Comparison of ENCODE assay signal across 21 mouse cellular contexts in genomic region chr9:62430741-62431140, GRCm38 (mm10).
DNase-seq lines count a peak whose midpoint lies in the region; ATAC-seq and TF ChIP-seq lines count a peak whose summit lies in the region.
"Had no signal": no experiment of that assay in that cellular context is flagged by ENCODE, and none has a peak within 500 bp of the region (broad histone marks: within the 10 kb centered on the region; RNA-seq: fewer than 3 reads in every experiment).

No protein-coding gene starts in this region.

- no peak overlapping the region for H3K4me3 ChIP-seq in kidney, adult 2 months (ENCODE audit: insufficient read depth, low read depth, low read length)
- no peak overlapping the region for H3K4me3 ChIP-seq in limb, embryonic 13.5 days
- no peak overlapping the region for H3K4me3 ChIP-seq in limb, embryonic 10.5 days
- H3K4me3 ChIP-seq: embryonic facial prominence, embryonic 15.5 days; erythroblast, embryonic 14.5 days; forebrain, embryonic 10.5 days; heart, adult 2 months; hindbrain, embryonic 12.5 days had no signal

- WGBS in kidney, adult 2 months: 79% methylated on average over 4 of the region's 4 CpGs
- WGBS in limb, embryonic 13.5 days: 83% methylated on average over 4 of the region's 4 CpGs
- WGBS in limb, embryonic 10.5 days: 96% methylated on average over 4 of the region's 4 CpGs

- no peak for ATAC-seq in cerebellum, adult (ENCODE audit: insufficient number of reproducible peaks, low FRiP score, low TSS enrichment)
- ATAC-seq in limb, embryonic 13.5 days (ENCODE audit: low FRiP score, low read depth): no peak
- ATAC-seq: forebrain, embryonic 14.5 days; hindbrain, embryonic 16.5 days; inflammation-experienced regulatory T-cells, adult 6 months; intestine, postnatal 0 days had no signal

- no peak overlapping the region for H3K9ac ChIP-seq in limb, embryonic 13.5 days
- H3K9ac ChIP-seq: embryonic facial prominence, embryonic 15.5 days; hindbrain, embryonic 12.5 days had no signal

- H3K4me2 ChIP-seq in limb, embryonic 13.5 days (replicated peaks): no peak overlapping the region
- H3K4me2 ChIP-seq: embryonic facial prominence, embryonic 15.5 days; heart, embryonic 11.5 days; hindbrain, embryonic 12.5 days had no signal

- TF ChIP-seq POLR2A in kidney, adult 2 months (IDR thresholded peaks at IDR 0.05; ENCODE audit: low read depth, low read length): no peak

- no peak for TF ChIP-seq CTCF in kidney, adult 2 months (conservative IDR thresholded peaks at IDR 0.05; ENCODE audit: insufficient read depth, insufficient read length, low read depth, low read length)

- H3K4me1 ChIP-seq in kidney, adult 2 months (ENCODE audit: control insufficient read depth, insufficient read depth, low read length): peaks cover 16% of the 10 kb centered on the region
- H3K4me1 ChIP-seq in limb, embryonic 13.5 days: peaks cover 8% of the 10 kb centered on the region
- peaks cover 25% of the 10 kb centered on the region for H3K4me1 ChIP-seq in limb, embryonic 10.5 days

- no peaks in the 10 kb centered on the region for H3K9me3 ChIP-seq in limb, embryonic 13.5 days
- H3K9me3 ChIP-seq in limb, embryonic 10.5 days (replicated peaks): no peaks in the 10 kb centered on the region
- H3K9me3 ChIP-seq: embryonic facial prominence, embryonic 15.5 days; forebrain, embryonic 10.5 days; hindbrain, embryonic 12.5 days had no signal

- H3K27ac ChIP-seq in kidney, adult 2 months (ENCODE audit: insufficient read depth, low read depth, low read length): no peak overlapping the region
- peak overlapping the region; percentile 28; the same call in 1 of the 2 replicates for H3K27ac ChIP-seq in limb, embryonic 13.5 days
- no peak overlapping the region for H3K27ac ChIP-seq in limb, embryonic 10.5 days
- H3K27ac ChIP-seq: embryonic facial prominence, embryonic 15.5 days; forebrain, embryonic 10.5 days; heart, adult 2 months; hindbrain, embryonic 12.5 days had no signal

- H3K36me3 ChIP-seq in kidney, adult 2 months (ENCODE audit: control insufficient read depth, insufficient read depth, low read length): no peaks in the 10 kb centered on the region
- peaks cover 24% of the 10 kb centered on the region for H3K36me3 ChIP-seq in limb, embryonic 13.5 days
- H3K36me3 ChIP-seq in limb, embryonic 10.5 days: no peaks in the 10 kb centered on the region; the same call in none of the 2 replicates
- H3K36me3 ChIP-seq: embryonic facial prominence, embryonic 15.5 days had no signal

- peak; percentile 31 for DNase-seq in cerebellum, adult 11 months
- DNase-seq in cerebellum, postnatal 25 days: peak; percentile 29 to 48
- DNase-seq in cerebellum, postnatal 36 days: no peak
- peak; percentile 49 for DNase-seq in kidney, adult 2 months
- no peak for DNase-seq in kidney, postnatal 14 days
- no peak for DNase-seq in limb, embryonic 10.5 days (ENCODE audit: low spot score)
- DNase-seq: adrenal gland, postnatal 25 days; embryo, embryonic 11 days; heart, postnatal 4 days had no signal

- no peaks in the 10 kb centered on the region for H3K27me3 ChIP-seq in kidney, adult 2 months (replicated peaks; ENCODE audit: control insufficient read depth, insufficient read depth, low read length)
- no peaks in the 10 kb centered on the region for H3K27me3 ChIP-seq in limb, embryonic 13.5 days
- no peaks in the 10 kb centered on the region for H3K27me3 ChIP-seq in limb, embryonic 10.5 days (ENCODE audit: low read depth, poor library complexity, severe bottlenecking)
- H3K27me3 ChIP-seq: embryonic facial prominence, embryonic 15.5 days; hindbrain, embryonic 12.5 days had no signal

Comparison
In these comparisons a context has a peak if more than half of its experiments do, and no peak if none do; other contexts are left out.
1. DNase-seq: peak in cerebellum, adult 11 months (single experiment), cerebellum, postnatal 25 days (2 of 2) and kidney, adult 2 months (single experiment); none in cerebellum, postnatal 36 days (0 of 2), kidney, postnatal 14 days (single experiment) and limb, embryonic 10.5 days (single experiment).